Mouse (Mus musculus) kidney, adult 2 months (tissue): Measurements from ENCODE around the gene Id2.

Experiments used
- CTCF ChIP-seq: fragments of 200-500 bp; conservative IDR thresholded peaks from 2 replicates; pipeline ENCODE4 v1.5.1; 2011; ENCODE audit warnings: low read depth, mild to moderate bottlenecking, control low read depth, low read length, moderate library complexity, mixed read lengths; ENCODE audit not compliant: insufficient read depth, insufficient read length
- POLR2A ChIP-seq: fragments of 200-500 bp; IDR thresholded peaks from one replicate; pipeline ENCODE4 v1.6.1; 2011; ENCODE audit warnings: low read depth, low read length, control low read depth

GRCm38 (mm10) chr12:25144591-25145343 lies 47.8 kb upstream of the Id2 start:
- TF ChIP-seq CTCF = no peak
- no peak for TF ChIP-seq POLR2A
